Mouse (Mus musculus) spleen, adult 2 months (tissue): ENCODE data around the gene Gp9.

Experiments
- CTCF ChIP-seq: fragments of 200-500 bp; IDR thresholded peaks from 2 replicates; pipeline ENCODE4 v1.5.1; 2011; ENCODE audit warnings: mild to moderate bottlenecking, inconsistent platforms; ENCODE audit not compliant: insufficient read depth, insufficient read length, insufficient replicate concordance; ENCODE audit errors: extremely low read depth
- POLR2A ChIP-seq: fragments of 200-500 bp; IDR thresholded peaks from 2 replicates; pipeline ENCODE4 v1.6.1; 2011; ENCODE audit warnings: low read depth, low read length, inconsistent platforms

DNA sequence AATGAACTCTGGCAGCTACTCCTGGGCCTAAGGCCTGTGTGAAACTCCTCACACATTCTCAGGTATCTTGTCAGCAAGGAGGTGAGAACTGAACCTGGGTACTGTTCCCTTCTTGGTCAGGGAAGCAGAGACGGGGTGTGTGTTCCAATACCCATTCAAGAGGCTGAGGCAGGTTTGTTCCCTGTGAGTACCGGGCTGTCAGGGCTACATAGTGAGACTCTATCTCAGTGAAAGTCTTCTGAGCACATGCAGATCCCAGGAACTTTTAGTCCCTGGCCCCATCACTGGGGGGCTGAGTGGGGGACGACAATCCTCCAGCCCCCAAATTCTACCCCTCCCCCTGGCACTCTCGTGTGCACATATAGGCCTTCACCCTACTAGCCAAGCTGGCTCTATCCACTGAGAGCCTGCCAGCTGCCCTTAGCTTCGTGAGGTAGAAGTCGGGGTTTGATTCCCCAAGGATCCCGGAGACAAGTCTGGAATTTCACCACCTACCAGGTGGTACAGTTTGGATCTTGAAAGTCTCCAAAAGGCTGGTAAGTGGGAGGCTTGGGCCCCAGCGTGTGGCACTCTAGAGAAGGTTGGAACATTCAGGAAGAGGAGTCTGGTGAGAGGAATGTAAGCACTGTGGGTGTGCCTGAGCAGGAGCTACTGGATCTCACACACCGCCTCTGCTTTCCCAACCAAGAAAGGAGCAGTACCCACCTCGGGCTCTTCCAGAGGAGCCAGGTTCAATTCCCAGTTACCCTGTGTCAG, 2.9 kb downstream of the Gp9 start:
- TF ChIP-seq POLR2A (no peak), CTCF (no peak)
